Mouse (Mus musculus) lung, postnatal 0 days (tissue): ENCODE measurements at regions not wholly inside any gene's neighbourhood (a gene's known extent, or its start where the extent isn't known, plus 50 kb on each side); places are given as distances from the start of the nearest gene placed in this dataset.

Experiments
- CTCF ChIP-seq: IDR thresholded peaks from 2 replicates; pipeline ENCODE4 v1.5.1; 2016; ENCODE audit warnings: antibody characterized with exemption, mild to moderate bottlenecking
- EP300 ChIP-seq: IDR thresholded peaks from 2 replicates; pipeline ENCODE4 v1.6.1; 2016; ENCODE audit warnings: antibody characterized with exemption, mild to moderate bottlenecking, control low read depth

GRCm38 (mm10) chr15:96784578-96784977 lies 85.0 kb upstream of the Slc38a2 start:
- TF ChIP-seq CTCF (no peak), EP300 (no peak)
